Mouse (Mus musculus) monocyte, adult 5-6 weeks (primary cell): Measurements from ENCODE around the gene Schip1. TPM values are rescaled to one million over a fixed set of nuclear protein-coding genes. Genes with fewer than 3 reads are reported as not detected.

Source experiments
- ATAC-seq: fragments of 153-309, 156-312 bp; replicated peaks from 2 replicates; pipeline ENCODE4 v1.8.0; 2017; ENCODE audit warnings: mild to moderate bottlenecking; ENCODE audit not compliant: low TSS enrichment, insufficient number of reproducible peaks, severe bottlenecking, poor library complexity, low FRiP score
- total RNA-seq: library from RNA; stranded (forward); fragments of 200-1000, 200-491, 200-594 nt; gene quantifications from 3 replicates; pipeline ENCODE4 v1.2.3, GENCODE M21; 2017

Schip1 gene
- total RNA-seq, 1 experiment from 2014 or later = 0.29 TPM

GRCm38 (mm10) chr3:68428081-68428480 is 363.5 kb downstream of the Schip1 start:
- ATAC-seq = no peak

DNA sequence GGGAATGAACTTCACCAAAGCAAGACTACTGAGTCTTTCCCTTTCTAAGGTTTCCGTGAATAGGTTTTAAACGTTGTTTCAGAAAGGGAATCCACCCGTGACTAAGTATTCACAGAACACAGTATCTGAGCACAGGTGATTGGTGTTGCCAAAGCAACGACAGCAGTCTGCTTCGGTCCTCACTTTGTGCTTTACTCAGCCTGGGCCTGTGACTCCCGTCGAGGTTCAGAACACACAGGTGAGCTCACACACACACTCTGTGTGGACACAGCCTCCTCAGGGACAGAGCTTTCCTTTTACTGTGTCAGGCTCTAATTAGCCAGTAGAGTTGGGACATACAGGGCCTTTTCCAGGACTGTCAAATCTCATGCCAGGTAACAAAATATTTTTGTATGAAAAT is 369.8 kb downstream of the Schip1 start:
- ATAC-seq = no peak

DNA sequence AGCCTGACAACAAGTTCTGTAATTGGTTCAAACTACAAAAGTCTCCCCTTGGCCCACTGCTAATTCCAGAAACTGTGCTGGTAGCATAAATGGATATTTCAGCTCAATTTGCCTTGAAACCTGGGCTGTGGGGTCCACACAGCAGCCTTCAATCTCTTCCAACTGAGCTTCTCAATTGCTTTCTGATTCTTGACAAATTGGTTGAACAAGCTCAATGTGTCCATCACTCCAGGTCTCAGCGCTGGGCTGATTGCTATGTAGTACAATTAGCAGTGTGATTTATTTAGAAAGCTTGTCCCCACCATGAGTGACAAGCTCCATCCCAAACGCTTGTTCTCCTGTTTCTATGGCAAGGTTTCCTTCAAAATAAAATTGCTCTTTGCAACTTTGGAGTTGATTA is 370.3 kb downstream of the Schip1 start:
- ATAC-seq = no peak

GRCm38 (mm10) chr3:68448480-68448879 is 383.9 kb downstream of the Schip1 start:
- no peak for ATAC-seq

- no peak for ATAC-seq
Measured at GRCm38 (mm10) chr3:68451634-68452033, 387.0 kb downstream of the Schip1 start.

- ATAC-seq = no peak
Measured at GRCm38 (mm10) chr3:68453266-68453665, 388.7 kb downstream of the Schip1 start.

DNA sequence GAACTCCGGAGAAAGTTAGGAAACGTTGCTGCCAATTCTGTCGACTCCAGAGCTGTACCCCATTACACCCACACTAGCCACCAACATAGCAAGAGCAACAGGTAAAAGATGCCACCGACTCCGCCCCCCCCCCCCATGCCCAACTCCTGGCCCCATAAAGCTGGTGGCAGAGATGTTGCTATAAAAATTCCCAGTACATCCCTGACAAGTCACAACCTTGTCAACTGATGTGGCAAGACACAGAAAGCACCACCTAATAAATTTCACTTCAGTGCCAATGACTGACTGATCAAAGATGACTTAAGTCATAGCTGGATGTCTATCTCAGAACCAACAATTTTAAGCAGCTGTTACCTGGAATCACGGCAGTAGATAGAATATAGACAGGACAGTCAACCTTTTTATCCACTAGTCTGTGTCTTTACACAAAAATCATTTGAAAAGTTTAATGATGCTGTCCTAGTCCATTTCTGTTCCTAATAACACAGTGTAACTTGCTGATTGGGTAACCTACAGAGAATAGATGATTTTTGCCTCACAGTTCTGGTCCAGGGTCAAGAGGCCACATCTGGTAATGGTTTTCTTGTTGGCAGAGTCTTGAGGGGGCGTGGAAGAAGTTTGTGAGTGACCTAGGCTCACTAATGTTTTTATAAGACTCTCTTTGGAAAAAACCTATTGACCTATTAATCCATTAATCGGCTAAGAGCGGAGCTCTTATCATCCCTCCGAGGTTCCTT is 389.3 kb downstream of the Schip1 start:
- no peak for ATAC-seq

- ATAC-seq = no peak
Measured at GRCm38 (mm10) chr3:68466643-68467042, 402.0 kb downstream of the Schip1 start.

DNA sequence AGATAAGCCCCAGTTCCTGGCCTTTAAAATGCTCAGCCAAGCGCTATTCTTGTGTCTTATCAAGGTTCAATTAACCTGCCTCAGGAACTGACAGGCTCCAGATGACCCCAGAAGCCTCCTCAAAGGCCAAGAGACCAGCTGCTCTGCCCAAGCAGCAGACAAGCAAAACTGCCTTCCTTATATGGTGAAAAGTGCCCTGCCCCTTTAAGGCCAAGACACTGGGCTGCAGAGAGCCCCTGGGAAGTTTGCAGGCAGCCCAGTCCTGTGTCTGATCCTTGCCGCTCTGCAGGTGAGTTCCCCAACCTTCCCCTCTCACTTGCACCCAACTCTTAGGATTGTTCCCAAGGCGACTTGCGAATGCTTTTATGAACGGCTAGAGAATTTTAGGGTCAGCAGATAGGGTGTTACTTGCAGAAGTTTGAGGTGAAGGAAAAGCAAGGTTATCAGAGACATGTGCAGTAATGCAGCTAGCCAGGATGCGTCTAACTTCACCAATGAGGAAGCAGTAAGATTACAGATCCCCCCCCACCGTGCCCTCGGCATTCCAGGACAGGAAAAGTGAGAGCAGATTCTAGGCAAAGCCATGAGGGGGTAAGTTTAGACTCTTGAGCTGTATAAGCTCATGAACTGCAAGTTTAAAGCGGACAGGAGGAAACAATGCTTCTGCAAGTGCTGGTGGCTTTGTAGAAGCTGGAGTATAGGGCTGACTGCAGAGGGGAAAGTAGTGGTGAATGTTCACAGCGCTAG is 403.5 kb downstream of the Schip1 start:
- no peak for ATAC-seq

DNA sequence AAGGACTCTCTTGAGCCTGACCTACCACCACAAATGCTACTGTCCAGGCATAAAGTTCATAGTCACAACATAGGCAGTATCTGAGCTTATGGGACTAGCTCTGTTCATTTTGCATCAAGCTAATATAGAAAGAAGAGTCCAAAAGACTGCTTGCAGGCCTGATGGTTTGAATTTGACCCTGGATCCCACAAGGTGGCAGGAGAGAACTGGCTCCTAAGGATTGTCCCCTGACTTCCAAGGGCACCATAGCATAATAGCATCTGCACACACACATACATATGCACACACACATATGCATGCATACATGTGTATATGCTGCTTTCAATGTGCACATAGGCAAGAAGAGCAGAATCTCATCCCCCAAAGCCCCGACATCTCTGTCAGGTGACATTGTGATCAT is 405.0 kb downstream of the Schip1 start:
- ATAC-seq = no peak

DNA sequence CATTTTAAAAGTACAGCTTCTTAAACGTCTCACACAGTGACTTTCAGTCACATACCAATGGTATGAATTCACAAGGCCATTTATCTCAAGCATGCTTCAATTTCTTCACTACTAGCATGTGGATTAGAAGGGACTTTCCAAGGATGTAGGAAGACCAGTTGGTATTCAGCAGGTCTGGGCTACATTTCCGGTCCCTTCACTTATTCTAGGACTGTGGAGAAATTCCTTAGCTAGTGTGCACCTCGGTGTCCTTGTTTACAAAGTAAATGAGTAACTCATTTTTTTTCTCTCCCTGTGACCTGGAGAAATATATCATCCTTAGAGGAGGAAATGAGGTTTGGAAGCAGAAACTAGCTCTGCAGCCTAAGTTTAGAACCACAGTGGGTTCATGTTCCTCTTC is 405.5 kb downstream of the Schip1 start:
- no peak for ATAC-seq

DNA sequence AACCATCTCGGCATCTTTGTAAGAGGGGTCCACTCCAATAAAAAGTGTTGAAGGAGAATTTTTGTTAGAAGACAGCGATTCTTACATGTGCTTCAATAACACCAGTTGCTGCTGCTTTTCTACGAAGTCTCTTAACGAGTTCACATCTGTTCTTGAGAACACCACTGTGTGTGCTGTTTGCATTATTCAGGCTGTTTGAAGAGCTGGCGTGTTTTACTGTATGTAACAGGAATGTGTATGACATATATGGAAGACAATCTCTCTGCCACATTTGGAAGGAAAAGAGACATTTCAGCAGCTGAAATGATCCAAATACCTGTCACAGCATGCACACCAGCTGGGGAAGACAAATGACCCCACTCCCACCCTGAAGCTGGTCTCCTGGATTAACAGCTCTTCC is 406.0 kb downstream of the Schip1 start:
- ATAC-seq = no peak

GRCm38 (mm10) chr3:68476336-68476735 is 411.7 kb downstream of the Schip1 start:
- no peak for ATAC-seq

DNA sequence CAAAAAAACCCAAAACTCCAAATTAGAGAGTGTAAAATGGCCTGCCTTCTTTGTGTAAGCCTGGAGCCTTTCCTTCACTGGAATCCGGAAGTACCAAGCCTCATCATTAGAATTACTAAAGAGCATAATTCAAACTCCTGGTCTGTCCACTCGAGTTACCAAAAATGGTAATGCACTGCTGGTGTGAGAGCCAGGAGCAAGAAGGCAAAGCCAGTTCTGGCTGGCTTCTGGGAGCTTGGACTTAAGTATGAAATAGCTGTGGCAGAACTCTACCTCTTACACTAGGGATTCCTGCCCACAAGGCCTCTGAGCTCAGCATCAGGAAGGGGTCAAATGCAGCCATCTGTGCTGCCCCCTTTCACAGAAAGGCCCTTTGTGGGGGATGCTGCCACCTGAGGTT is 412.9 kb downstream of the Schip1 start:
- no peak for ATAC-seq

DNA sequence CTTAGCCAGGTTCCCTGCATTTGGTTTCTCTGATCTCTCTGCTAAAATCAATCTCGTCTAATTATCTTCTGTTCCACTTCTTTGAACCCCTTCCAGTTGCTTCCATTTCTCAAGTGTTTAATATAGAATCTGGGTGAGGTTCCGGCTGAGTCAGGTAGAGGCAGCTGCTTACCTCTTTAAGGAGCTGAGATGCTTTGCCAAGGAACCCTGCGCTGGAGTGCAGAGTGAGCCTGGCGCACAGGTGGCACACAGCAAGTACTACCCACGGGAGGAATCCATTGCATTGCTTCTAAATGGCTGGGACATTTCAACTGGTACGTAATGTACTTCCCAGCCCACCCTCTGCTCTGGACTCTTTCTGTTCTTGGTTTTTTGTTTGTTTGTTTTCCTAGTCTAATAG is 414.7 kb downstream of the Schip1 start:
- no peak for ATAC-seq

DNA sequence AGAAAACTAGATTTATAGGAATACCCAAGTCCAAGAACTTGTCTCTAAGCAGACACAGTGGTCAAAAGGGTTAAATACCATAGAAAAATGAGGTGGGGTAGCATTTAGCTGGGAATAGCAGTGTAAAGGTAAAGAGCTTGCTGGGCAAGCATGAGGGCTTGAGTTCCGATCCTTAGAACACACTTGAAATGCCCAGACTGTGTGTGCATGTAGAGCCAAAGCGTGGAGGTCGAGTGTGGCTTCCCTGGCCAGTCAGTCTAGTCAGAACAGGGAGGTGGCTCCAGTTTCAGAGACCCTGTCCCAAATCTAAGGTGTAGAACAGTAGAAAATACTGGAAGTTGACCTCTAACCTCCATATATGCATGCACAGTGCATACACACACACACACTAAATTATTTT is 418.9 kb downstream of the Schip1 start:
- ATAC-seq = no peak

GRCm38 (mm10) chr3:68484021-68484420 is 419.4 kb downstream of the Schip1 start:
- no peak for ATAC-seq

DNA sequence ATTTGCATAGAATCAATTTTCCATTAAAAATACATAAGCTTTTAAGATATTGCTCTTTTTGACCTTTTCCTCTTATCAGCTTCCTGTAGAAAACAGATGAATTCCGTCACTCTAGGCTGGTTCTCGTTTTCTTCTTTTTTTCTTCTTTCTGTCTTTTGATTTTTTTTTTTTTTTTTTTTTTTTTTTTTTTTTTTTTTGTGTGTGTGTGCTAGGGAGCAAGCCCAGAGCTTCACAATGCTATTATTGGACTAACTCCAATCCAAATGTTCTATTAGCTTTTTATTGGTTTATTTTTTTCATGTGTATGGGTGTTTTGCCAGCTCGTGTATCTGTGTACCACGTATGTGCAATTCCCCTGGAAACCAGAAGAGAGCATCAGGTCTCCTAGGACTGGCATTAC is 420.0 kb downstream of the Schip1 start:
- ATAC-seq = no peak

DNA sequence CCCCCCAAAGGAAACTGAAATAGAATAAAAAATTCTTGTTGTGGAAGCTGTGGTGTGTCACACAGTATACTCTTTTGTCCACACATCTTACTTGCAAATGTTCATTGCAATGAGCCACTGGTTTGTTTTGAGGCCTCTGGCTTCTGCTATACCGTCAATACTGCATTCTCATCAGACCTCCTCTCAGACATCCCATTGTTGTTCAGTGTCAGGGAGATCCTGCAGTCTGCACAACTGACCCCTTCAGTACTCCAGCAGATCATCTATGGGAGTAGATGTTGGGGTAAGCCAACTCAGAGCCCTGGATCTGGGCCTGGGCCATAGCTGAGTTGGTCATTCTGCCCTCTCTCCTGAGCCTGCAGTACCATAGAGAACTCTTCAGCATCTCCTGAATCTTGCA is 423.0 kb downstream of the Schip1 start:
- ATAC-seq = no peak

- no peak for ATAC-seq
Measured at GRCm38 (mm10) chr3:68488316-68488715, 423.7 kb downstream of the Schip1 start.
